Comparison of ENCODE assay signal across 8 mouse cellular contexts in genomic region chr6:119175078-119175853, GRCm38 (mm10). TPM values are rescaled to one million over a fixed set of nuclear protein-coding genes. Genes with fewer than 3 reads are reported as not detected.
DNase-seq lines count a peak whose midpoint lies in the region; ATAC-seq lines count a peak whose summit lies in the region.

Gene Dcp1b (plus strand): TSS chr6:119175253.

- H3K4me1 ChIP-seq in hindbrain, embryonic 11.5 days (replicated peaks; ENCODE audit: control insufficient read depth, insufficient read depth, low read length), result peaks cover 2% of the 10 kb centered on the region; the same call in 1 of the 2 replicates

- H3K9ac ChIP-seq in hindbrain, embryonic 11.5 days (ENCODE audit: low read depth, low read length), result peak within 1 kb of the TSS; percentile 88

- peak; percentile 95 for ATAC-seq in hindbrain, embryonic 11.5 days (ENCODE audit: low FRiP score)

- peak within 1 kb of the TSS; percentile 59 for H3K4me2 ChIP-seq in hindbrain, embryonic 11.5 days (replicated peaks; ENCODE audit: low read depth, low read length)

- no peaks in the 10 kb centered on the region for H3K36me3 ChIP-seq in hindbrain, embryonic 11.5 days (ENCODE audit: control insufficient read depth, insufficient read depth, low read length)

- peak within 1 kb of the TSS; percentile 75 for H3K4me3 ChIP-seq in hindbrain, embryonic 11.5 days (ENCODE audit: low read depth, low read length)

- WGBS in hindbrain, embryonic 11.5 days, result under 1% methylated on average over 65 of the region's 65 CpGs

- no peaks in the 10 kb centered on the region for H3K27me3 ChIP-seq in hindbrain, embryonic 11.5 days (ENCODE audit: control insufficient read depth, insufficient read depth, low read length)

- peak; percentile 94 for DNase-seq in MN1 (ENCODE audit: low spot score)
- DNase-seq in cerebellum, adult 9-10 months, result peak; percentile 82
- peak; percentile 68 to 90 for DNase-seq in frontal cortex, adult 2 months (ENCODE audit: extremely low spot score in 1 of 2, low spot score in 1 of 2)
- DNase-seq in hindbrain, embryonic 11.5 days (ENCODE audit: low spot score), result peak; percentile 95
- peak; percentile 84 to 90 for DNase-seq in layer of hippocampus, postnatal 10 days (ENCODE audit: low spot score in 2 of 2)
- peak; percentile 94 for DNase-seq in lung, postnatal 10 days
- DNase-seq in ovary, postnatal 36 days (ENCODE audit: low spot score), result peak; percentile 91
- DNase-seq in thymus, postnatal 25 days, result peak; percentile 91

- no peaks in the 10 kb centered on the region for H3K9me3 ChIP-seq in hindbrain, embryonic 11.5 days (ENCODE audit: control insufficient read depth, low read length)

- H3K27ac ChIP-seq in hindbrain, embryonic 11.5 days (ENCODE audit: low read depth, low read length), result peak within 1 kb of the TSS; percentile 88

RNA-seq across cellular contexts. Expression of gene Dcp1b, which starts in this region (rescaled TPM):
- 29.9 and 31.7 TPM in 2 replicates for polyA plus RNA-seq in frontal cortex, adult 2 months (2012; rRNA removed)
- 10.8 and 10.9 TPM in 2 replicates for polyA plus RNA-seq in hindbrain, embryonic 11.5 days (2014; fragmentation: Nextera tagmentation; extraction: Ambion mirVana)
- total RNA-seq in layer of hippocampus, postnatal 10 days (2021), result 10 to 100 TPM; 16.4 to 22.6 TPM

Comparison
In these comparisons a context has a peak if more than half of its experiments do, and no peak if none do; other contexts are left out.
1. Peak in every context shown above with its lines: DNase-seq, ATAC-seq, H3K4me3 ChIP-seq and H3K27ac ChIP-seq.